Mouse (Mus musculus) heart, postnatal 10 days (tissue): ENCODE results near the gene Osmr. TPM values are rescaled to one million over a fixed set of nuclear protein-coding genes. Genes with fewer than 3 reads are reported as not detected.

Experiments
- DNase-seq, 2 experiments: peaks; one replicate each; pipeline ENCODE4 v3.0.0; 2021
- intact Hi-C: fragments of 180-260 bp; cut with DNase I; formaldehyde crosslinking; loops from one replicate; pipeline ENCODE4 v1.15.1; 2025
- total RNA-seq, 2 experiments: library from RNA; stranded (reverse); gene quantifications; 2 replicates each; pipeline ENCODE4 v1.2.3; 2021

The Osmr gene
- total RNA-seq: 10 to 100 TPM; 10.0 to 10.1 TPM

DNA sequence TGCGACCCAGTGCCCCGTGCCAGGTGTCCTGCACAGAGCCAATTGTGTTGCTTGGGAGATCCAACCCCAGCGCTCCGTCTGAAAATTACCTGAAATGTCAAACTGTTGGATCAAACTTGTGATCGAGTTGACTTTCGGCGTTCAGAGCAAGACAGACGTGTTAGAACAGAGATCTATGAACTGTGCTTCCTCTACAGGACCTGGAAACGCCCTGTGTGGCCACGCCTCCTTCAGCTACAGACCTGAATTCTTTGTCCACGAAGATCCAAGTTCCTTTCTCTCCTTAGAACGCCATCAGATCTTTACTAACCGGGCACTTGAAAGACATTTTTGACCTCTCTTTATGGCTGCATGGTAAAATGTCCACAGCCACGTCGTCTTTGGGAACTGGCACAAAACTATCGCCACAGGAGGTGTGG, at the start of gene Osmr:
Gene Osmr, minus strand, starts transcription at position 369 of the 419 bp plus-strand sequence.
- no peak for DNase-seq
- intact Hi-C loops: no loop called here

DNA sequence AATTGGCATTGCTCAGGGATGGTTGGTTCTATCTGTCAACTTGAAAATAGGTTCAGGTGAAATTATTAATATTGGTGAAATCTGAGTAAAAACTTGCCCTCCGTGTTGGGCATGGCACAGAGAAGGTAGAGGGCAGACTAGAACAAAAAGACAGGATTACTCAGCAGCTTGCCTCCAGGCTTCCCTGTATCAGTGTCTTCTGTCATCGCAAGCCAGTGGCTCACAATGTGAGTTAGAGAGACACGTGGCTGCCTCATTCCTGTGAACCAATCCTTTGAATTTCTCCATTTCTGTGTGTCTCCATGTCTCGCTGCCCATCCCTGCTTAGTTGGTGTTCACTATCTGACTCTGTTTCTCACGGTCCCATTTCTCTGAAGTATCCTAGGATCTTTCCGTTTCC, 44.6 kb upstream of the Osmr start:
- intact Hi-C loops: no loop called here
- DNase-seq: no peak

DNA sequence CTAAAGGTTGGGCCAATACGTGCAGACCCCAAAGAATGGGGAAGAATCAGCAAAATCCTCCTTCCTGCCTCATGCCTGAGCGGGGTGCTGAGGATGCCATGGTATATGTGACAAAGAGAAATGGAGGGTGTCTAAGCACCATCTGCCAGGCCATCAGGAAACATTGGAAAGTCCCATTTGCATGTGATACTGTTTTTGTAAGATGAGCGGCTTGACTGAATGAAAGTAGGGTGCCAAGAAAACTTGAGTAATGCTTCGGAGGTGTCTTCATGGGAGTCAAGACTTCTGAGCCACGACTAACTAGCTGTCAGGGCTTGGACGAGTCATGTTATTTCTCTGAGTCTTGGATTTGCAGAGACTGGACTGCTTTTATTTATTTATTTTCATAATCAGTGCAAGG, 39.4 kb upstream of the Osmr start:
- DNase-seq: no peak

DNA sequence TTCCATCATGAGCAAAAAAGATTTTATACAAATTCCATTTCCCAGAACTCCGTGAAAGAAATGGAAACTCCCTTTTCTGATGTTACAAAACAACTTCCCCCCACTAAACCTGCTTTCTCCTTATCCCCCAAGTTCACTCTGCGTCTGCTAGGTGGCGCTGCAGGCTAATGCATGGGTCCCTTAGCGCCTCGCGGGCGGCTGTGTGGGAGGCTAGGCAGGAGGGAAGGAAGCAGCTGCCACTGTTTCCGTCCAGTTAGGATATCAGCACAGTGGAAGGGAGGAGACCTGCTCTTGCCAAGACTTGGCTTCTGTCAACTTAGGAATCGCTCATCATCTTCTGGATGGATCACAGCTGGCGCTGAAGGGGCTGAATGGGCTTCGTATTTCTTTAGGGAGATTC, 34.9 kb upstream of the Osmr start:
- peak; percentile 93 to 96 for DNase-seq
- intact Hi-C loops: loop anchor here (1.0 to 2.0 kb wide), 3 partner anchors 225 to 535 kb away; no protein-coding TSS in a partner anchor

More for the DNA sequence above, 39.4 kb upstream of the Osmr start:
- intact Hi-C loops: no loop called here

DNA sequence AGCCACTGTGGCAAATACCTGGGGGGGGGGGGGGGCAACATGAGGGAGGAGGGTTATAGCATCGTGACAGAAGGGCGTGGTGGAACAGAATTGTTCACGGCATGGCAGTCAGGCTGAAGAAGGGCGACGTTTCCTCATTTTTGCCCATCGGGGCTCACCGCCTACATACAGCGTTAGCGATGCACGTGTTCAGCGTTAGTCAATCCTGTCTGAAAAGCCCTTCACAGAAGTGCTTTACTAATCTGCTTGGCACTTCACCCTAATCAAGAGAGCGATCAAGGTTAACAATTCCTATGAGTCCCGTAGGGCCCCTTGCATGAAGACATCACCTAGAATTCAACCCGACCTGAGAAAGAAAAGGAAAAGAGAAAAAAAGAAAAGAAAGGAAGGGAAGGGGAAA, 34.3 kb upstream of the Osmr start:
- intact Hi-C loops: loop anchor here (1.0 to 2.0 kb wide), 3 partner anchors 226 to 536 kb away; no protein-coding TSS in a partner anchor
- no peak for DNase-seq

DNA sequence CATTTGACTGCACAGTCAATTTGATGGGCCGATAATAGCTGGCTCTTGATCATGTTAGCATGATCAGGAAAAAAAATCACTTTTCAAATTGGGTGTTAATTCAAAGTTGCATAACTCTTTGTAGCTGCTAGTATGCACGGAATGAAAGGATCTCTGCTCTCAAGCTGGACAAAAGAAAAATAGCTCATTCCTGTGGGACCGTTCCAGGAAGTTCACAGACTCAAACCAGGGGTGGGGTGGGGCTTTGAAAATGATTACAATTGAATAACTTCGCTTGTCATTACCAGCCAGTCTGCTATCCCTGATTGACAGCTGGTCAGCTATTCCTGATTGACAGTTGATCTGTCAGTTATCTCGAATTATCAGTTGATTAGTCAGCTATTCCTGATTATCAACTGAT, 33.8 kb upstream of the Osmr start:
- intact Hi-C loops: loop anchor here (2.0 kb wide), 2 partner anchors 226 to 536 kb away; no protein-coding TSS in a partner anchor
- no peak for DNase-seq

DNA sequence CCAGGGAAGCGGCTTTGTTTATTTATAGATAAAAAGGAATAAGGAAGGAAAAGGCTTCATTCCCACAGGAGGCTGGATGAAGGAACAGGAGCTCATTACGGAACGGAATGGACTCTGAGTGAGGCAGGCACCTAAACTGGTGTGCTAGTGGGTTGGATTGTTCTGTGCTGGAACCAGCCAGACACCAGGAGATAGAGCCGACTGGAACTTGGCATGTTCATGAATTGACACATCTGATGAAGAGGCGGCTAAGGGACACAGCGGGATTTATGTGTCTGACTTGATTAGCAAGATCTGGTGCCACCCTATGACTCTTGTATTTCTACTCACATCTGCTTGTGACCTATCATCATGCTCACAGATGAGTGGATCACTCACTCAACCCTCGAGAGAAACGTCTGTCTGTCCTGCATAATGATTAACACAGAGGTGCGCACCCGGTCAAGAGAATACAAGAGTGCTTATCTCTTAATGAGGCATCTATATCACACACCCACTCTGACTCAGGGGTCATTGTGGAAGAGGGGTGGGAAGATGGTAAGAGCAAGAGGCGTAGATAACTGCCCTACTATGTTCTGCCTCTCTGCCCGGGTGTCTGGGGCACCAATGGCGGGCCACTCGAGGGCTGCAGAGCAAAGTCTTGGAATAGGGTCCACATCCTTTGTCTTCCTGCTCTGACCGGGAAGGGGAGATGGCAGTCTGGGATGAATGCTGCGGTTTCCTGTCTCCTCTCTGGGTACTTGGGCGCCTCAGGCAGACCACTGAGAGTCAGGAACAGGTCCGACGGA, 31.7 kb upstream of the Osmr start:
- no peak for DNase-seq
- intact Hi-C loops: no loop called here

DNA sequence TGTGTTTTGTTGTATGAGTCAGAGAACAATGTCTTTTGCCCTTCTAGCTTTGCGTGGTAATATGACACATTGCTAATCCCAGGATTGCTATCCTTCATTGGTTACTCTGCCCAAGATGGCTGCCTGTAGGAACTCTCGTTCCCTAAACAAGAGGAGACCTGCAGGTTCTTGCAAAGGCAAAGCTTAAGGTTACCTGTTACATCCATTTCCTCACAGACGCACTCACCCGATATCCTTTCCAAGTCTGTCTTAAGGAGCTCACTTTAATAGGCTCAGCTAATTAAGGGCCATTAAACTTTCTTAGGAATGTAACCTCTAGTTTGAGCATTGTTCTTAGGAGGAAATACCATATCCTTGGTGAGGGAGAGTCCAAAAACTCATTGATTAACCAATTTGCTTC, 31.0 kb upstream of the Osmr start:
- intact Hi-C loops: no loop called here
- DNase-seq: no peak

DNA sequence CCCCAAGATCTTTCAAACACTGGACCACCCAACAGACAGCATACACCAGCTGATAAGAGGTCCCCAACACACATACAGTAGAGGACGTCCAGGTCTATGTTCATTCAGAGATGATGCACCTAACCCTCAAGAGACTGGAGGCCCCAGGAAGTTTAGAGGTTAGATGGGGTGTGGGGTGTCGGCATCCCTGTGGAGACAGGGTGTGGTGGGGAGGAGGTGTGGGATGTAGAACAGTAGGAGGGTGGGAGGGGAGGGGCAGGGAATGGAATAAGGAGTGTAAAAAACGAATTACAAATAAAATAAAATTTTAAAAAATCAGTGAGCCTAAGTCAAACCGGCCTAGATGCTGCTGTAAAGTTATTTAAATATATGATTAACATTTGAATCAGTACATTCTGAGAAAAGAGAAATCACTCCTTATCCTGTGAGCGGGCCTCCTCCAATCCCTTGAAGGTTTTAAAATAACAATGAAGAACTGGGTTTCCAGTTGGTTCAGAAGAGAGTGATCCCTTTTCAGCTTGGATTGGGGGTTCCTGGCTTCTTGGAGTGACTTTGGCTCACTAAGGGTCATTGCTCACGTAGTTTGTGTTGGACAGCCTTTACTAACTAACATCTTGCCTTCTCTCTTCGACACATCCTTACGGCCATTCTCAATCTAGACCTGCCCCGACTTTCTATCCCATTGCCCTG, 28.7 kb upstream of the Osmr start:
- DNase-seq: no peak
- intact Hi-C loops: no loop called here

DNA sequence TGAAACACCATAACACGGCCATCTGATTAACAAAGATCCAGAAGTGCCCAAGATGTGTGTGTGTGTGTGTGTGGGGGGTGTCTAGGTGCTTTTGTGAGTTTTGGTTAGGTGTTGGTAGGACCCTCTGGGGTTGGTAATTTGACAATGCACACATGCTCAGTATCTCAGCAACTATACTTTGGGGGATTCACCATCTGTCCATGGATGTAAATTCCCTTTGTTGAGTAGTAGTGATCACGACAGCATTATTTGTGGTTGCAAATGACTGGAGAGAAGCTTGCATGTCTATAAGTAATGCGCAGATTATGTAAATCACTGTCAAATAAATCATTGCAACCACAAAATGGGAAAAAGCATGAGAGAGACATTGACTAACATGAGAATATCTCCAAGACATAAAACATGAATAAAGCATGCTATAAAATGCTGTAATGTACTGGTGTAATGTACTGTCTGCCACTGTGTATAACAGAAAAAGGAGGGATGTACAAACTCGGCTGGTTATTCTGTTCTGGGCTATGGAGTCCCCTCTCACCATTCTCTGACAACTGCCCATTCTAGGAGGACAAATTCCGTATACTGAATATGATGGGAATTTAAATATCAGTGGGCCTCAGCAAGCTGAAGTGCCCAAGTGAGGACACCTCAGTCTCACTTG, 27.3 kb upstream of the Osmr start:
- no peak for DNase-seq
- intact Hi-C loops: no loop called here

DNA sequence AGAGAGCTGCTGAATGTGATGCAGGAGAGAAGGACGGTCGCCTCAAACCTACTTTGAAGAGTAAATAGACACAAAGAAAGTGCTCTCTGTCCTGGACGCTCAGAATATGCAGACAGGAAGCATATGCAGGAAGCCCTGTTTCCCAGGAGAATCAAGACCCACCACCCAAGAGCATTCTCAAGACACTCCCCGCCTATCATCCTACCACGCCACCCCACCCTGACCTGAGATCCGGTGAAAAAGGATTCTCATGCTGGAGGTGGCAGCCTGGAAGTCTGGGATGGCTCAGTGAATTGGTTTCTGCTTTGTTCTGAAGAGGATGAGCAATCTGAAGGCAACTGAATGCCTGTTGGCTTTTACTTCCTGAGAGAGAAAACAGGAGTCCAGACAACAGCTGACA, 26.5 kb upstream of the Osmr start:
- DNase-seq: no peak
- intact Hi-C loops: no loop called here

DNA sequence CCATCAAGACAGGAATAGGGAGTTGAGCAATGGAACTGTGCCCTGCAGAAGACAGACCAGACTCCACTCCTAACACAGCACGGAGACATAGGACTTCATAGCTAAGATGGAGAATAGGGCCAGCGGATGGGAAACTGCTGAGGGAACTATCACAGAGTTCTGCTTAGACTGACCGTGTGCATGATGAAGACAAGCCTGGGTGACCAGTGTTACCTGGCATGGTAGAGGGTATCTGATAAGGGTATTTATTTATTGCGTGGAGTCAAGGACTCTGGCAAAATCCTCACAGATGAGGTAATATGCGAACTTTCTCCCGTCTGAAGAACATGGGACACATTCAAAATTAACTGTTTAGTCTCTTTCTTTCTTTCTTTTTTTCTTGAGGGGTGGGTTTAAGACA, 9.5 kb upstream of the Osmr start:
- intact Hi-C loops: loop anchor here (1.0 to 10.0 kb wide), 2 partner anchors 44 to 259 kb away; no protein-coding TSS in a partner anchor
- no peak for DNase-seq

DNA sequence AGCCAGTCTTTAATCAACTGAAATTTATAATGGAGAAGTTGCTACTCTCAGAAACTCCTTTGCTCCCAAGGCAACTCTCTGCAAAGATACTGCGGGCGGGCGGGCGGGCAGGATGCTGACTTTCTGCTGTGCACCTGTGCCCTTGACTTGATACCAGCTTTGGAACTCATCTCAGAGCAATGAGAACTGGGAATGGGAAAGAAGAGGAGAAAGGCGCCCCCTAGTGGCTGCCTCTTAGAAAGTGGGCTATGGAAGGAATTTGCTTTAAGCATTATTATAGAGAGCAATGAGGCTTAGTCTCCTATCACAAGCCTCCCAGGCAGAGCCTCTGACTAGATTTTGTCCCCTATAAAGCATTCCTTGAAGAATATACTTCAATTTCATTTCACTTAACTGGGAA, 9.0 kb upstream of the Osmr start:
- intact Hi-C loops: loop anchor here (1.0 to 10.0 kb wide), 2 partner anchors 44 to 259 kb away; no protein-coding TSS in a partner anchor
- peak; percentile 69 to 82 for DNase-seq

DNA sequence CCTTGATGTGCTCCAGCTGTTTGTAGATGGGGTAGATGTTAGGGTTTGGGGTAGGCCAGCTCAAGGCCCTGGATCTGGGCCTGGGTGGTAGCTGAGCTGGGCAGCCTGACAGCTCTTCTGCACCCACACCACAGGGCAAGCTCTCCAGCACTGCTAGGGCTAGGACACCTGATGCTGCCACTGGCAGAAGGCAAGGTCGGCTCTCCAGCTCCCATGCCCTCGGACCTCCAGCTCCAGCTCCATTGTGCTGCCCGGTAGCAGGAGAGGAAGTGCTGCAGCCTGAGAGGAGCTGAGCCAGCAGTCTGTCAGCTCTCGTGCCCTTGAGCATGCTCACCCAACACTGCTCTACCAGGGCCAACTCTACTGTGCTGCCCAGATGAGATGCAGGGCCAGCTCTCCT, 8.3 kb upstream of the Osmr start:
- intact Hi-C loops: loop anchor here (10.0 kb wide), 1 partner anchor 258 kb away; no protein-coding TSS in a partner anchor
- no peak for DNase-seq

DNA sequence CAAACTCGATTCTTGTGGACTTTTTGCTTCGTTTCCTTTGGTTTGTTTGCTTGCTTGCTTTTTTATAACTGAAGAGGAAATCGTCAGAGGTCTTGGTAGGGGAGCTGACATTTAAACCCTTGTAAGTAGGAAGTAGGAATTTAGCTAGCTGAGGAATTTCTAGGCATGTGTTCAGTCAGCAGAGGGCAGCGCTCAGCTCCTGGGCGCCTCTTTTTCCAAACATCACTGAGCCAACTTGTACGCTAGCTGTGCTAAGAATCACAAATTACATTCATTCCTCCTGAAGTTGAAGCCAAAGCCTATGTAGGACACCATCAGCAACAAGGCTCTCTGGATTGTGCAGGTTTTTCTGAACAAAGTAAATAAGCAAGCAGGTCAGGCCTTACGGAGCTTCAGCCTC, 7.4 kb upstream of the Osmr start:
- intact Hi-C loops: loop anchor here (10.0 kb wide), 1 partner anchor 257 kb away; no protein-coding TSS in a partner anchor
- peak; percentile 58 to 64 for DNase-seq

DNA sequence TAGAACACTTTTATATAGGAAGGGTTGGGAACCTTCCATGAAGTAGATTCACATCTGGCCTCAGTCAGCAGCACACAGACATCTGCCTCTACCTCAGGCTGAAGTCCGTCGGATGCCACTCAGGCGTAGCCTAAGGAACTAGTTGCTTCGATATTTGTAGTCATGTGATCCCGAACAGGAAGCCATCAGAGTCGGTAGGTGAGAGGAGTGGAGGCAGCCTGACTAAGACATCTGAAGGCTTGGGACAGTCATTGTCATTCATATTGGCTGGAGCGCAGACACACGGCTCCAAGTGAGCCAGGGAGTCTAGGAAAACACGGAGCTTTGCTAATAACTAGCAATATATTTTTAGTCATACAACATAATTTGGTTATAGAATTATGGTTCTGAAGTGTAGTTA, 6.4 kb upstream of the Osmr start:
- no peak for DNase-seq
- intact Hi-C loops: loop anchor here (10.0 kb wide), 1 partner anchor 256 kb away; no protein-coding TSS in a partner anchor

DNA sequence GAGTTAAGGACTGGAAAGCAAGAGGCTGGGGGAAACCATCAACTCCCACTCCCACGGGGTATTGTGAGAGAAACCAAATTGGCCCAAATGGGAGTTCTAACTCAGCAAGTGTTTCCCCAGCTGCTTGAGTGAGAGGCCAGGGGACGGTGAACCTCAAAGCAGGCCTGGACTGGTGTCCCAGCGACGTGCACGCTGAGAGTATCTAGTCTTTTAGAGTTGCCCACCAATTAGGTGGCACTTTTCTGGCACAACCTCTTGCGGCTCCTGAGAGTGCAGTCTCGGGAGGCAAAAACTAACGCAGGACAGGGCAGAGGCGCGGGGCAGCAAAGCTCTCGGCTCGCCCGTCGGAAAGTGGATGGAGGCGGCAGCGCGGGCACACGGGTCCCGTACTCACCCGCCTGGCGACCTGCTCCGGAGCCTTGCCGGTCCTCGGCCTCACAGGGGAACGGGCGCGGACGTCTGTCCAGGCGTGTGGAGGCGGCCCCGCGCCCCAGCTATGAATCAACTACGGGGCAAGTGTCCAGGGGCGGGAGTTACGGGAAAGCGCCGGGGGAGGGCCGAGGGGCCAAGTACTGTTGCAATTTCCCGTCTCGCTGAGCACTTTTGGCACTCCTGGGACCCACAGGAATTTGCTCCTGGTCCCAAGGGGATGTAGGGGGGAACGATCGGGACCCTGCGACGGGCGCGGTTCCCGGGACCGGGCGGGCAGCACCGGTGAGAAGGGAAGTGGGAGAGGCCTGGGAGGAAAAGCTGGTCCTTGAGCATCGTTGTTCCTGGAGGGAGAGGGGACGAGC, 765 bp downstream of the Osmr start:
- DNase-seq: peak; percentile 85
- intact Hi-C loops: no loop called here

DNA sequence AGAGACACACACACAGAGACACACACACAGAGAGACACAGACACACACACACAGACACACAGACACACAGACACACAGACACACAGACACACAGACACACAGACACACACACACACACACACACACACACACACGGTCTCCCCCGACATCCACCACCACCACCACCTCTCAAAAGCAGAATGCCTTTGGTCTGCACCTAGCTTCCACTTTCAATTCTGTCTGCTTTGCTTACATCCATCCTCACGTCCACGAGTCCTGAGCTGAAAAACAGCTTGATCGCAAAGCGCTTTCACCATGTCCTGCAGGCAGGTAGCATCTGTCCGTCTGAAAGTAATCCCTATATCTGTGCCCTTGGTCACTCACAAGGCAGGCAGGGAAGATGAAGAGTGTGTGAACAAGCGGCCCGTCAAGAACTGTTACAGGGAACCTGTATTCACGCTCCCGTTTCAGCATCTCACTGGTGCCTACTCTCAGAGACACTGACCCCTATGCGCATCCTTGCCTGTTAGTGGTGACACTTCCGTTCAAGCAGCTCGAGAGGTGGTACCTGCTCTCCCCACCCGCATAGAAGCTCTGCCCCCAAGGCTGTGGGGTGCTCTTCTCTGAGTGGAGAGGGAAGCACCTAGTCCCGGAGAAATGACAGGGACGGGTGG, 1.5 kb downstream of the Osmr start:
- DNase-seq: peak in 1 of 2 experiments; percentile 51
- intact Hi-C loops: no loop called here

DNA sequence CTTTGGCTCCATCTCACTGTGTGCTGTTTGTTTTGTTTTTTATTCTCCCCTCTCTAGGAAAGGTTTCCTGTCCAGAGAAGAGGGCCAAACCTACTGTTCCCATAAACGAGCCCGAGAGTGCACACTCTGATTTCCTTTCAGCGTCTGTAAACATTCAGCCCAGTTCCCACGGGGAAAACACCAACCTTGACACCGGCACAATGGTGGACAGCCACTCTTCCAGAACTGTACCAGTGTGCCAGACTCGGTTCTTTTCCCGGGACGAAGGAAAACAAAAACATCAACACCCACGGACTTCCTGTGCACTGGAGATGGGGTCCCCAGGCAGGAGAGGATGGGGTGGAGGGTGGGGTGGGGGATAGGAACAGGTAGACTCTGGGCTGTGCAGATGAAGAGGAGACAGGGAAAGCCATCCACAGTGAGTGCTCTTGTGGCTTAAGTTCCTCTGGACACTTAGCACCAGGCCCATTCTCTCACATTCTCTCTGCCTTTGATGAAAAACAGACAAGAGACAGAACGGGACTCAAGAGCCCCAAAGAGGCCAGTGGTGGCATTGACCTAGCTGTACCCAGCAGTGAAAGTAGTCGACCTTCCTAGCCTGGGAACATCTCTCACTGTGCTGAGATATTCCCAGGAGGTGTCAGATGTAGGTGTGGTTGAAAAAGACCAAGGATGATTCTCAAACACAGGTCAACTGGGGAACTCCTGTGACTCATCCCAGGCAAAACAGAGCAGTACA, 3.0 kb downstream of the Osmr start:
- DNase-seq: no peak
- intact Hi-C loops: no loop called here
